Mouse (Mus musculus) kidney, postnatal 0 days (tissue): Measurements from ENCODE around the gene Dlgap5. TPM values are rescaled to one million over a fixed set of nuclear protein-coding genes. Genes with fewer than 3 reads are reported as not detected.

Source experiments
- ATAC-seq: fragments of 200-750 bp; cut with Nextera tagmentation; replicated peaks from 2 replicates; pipeline ENCODE4 v1.8.0; 2017; ENCODE audit warnings: low read depth, moderate number of reproducible peaks, moderate TSS enrichment, moderate library complexity; ENCODE audit not compliant: low FRiP score
- DNase-seq: peaks from one replicate; pipeline ENCODE4 v3.0.0-alpha.2; 2016; ENCODE audit warnings: low spot score
- H3K27ac ChIP-seq: fragments of 300-500 bp; sonication (generic); 2 replicates; pipeline ENCODE4 v1.5.1; 2014; ENCODE audit warnings: mild to moderate bottlenecking
- H3K27me3 ChIP-seq: fragments of 300-500 bp; sonication (generic); 2 replicates; pipeline ENCODE4 v1.6.1; 2014; ENCODE audit warnings: low read length, mixed read lengths; ENCODE audit not compliant: insufficient read depth
- H3K36me3 ChIP-seq: fragments of 300-500 bp; sonication (generic); 2 replicates; pipeline ENCODE4 v1.6.1; 2014; ENCODE audit warnings: low read length, mixed read lengths; ENCODE audit not compliant: insufficient read depth
- H3K4me1 ChIP-seq: fragments of 300-500 bp; sonication (generic); replicated peaks from 2 replicates; pipeline ENCODE4 v1.6.1; 2014; ENCODE audit warnings: antibody characterized with exemption, low read length, mixed read lengths; ENCODE audit not compliant: insufficient read depth
- H3K4me2 ChIP-seq: fragments of 300-500 bp; sonication (generic); 2 replicates; pipeline ENCODE4 v1.6.1; 2014; ENCODE audit warnings: mild to moderate bottlenecking, low read length, moderate library complexity, mixed read lengths
- H3K4me3 ChIP-seq: fragments of 300-500 bp; sonication (generic); replicated peaks from 2 replicates; pipeline ENCODE4 v1.5.1; 2014; ENCODE audit warnings: low read depth, low read length
- H3K9ac ChIP-seq: fragments of 300-500 bp; sonication (generic); 2 replicates; pipeline ENCODE4 v1.6.1; 2014; ENCODE audit warnings: low read depth, low read length
- H3K9me3 ChIP-seq: fragments of 300-500 bp; sonication (generic); replicated peaks from 2 replicates; pipeline ENCODE4 v1.6.1; 2016; ENCODE audit warnings: low read length, inconsistent platforms, mixed read lengths
- CTCF ChIP-seq: IDR thresholded peaks from 2 replicates; pipeline ENCODE4 v1.5.1; 2016; ENCODE audit warnings: antibody characterized with exemption, low read depth, mild to moderate bottlenecking, moderate library complexity
- WGBS: fragments of 180-500 bp; shearing (Covaris S2); extraction: QIAGEN DNeasy Blood & Tissue Kit; methylation state at CpG from one replicate; pipeline ENCODE4 v1.1.7; 2014; 5-methylcytosine and 5-hydroxymethylcytosine counted together
- polyA plus RNA-seq: library from polyadenylated mRNA; unstranded; fragments of >200 nt; fragmentation: Nextera tagmentation; extraction: Ambion mirVana; gene quantifications from 2 replicates; pipeline ENCODE4 v1.2.1, GENCODE M21; 2015

Gene Dlgap5
- polyA plus RNA-seq, 1 experiment from 2014 or later, result 12.1 TPM

- Histone ChIP-seq H3K4me2 (no peak overlapping the region), H3K27me3 (no peaks in the 10 kb centered on the region), H3K27ac (no peak overlapping the region), H3K4me1 (0 out of 2 replicates have a peak, but pooled peaks cover 9% of the 10 kb centered on the region), H3K9me3 (no peaks in the 10 kb centered on the region), H3K36me3 (no peaks in the 10 kb centered on the region), H3K9ac (no peak overlapping the region), H3K4me3 (no peak overlapping the region)
- WGBS, result 39% methylated on average over 2 of the region's 2 CpGs
- ATAC-seq (no peak), DNase-seq (no peak)
- no peak for TF ChIP-seq CTCF
Observed at GRCm38 (mm10) chr14:47421606-47422005, 3.4 kb upstream of the Dlgap5 start.

DNA sequence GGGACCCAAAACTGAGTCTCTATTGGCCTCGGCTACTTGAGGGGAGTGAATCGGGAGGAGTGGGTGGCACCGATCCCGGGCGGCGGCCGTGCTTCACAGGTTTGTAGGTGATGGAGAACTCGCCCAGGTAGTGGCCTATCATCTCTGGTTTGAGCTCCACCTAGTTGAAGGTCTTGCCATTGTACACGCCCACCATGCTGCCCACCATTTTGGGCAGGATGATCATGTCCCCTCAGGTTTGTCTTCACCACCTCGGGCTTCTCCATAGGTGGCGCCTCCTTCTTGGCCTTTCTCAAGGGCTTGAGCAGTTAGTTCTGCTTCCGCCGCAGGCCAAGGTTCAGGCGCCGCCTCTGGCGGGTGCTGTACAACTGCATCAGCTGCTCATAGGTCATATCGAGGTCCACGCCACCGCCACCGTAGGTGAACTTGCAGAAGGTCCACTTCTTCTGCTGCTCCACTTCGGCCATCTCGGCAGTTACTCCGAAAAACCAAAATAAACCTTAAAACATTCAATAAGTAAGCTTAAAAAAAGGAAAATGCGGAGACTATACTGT, 1.6 kb upstream of the Dlgap5 start:
- H3K4me1 ChIP-seq, result 0 out of 2 replicates have a peak, but pooled peaks cover 9% of the 10 kb centered on the region
- no peak overlapping the region for H3K4me3 ChIP-seq
- H3K36me3 ChIP-seq, result no peaks in the 10 kb centered on the region
- DNase-seq (no peak), ATAC-seq (no peak)
- H3K4me2 ChIP-seq, result no peak overlapping the region
- no peak for TF ChIP-seq CTCF
- no peak overlapping the region for H3K9ac ChIP-seq
- H3K27me3 ChIP-seq, result no peaks in the 10 kb centered on the region
- WGBS, result 91% methylated on average over 24 of the region's 24 CpGs
- no peak overlapping the region for H3K27ac ChIP-seq
- H3K9me3 ChIP-seq, result no peaks in the 10 kb centered on the region

GRCm38 (mm10) chr14:47419034-47419625, 923 bp upstream of the Dlgap5 start:
- no peak for DNase-seq
- Histone ChIP-seq H3K27ac (no peak overlapping the region), H3K27me3 (no peaks in the 10 kb centered on the region), H3K4me2 (peak overlapping the region; percentile 54; the same call in 1 of the 2 replicates), H3K9ac (no peak overlapping the region), H3K4me3 (no peak overlapping the region), H3K9me3 (no peaks in the 10 kb centered on the region), H3K4me1 (0 out of 2 replicates have a peak, but pooled peaks cover 9% of the 10 kb centered on the region), H3K36me3 (no peaks in the 10 kb centered on the region)
- no peak for TF ChIP-seq CTCF
- WGBS, result 69% methylated on average over 9 of the region's 9 CpGs
- ATAC-seq, result no peak

DNA sequence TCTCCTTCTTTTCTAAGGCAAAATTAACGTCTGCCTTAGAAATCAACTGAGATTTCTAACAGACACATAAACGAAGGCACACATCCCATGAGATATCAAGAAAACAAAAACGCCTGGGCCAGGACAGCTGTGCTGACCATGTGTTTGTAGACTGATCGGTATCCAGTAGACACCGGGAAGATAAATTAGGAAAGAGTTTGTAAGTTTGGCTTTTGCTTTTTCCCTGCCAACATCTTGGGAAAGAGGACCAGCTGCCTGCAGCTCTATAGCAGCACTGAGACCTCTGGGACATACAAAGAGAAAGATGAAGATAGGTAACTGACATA, 422 bp upstream of the Dlgap5 start:
- WGBS, result 22% methylated on average over 5 of the region's 5 CpGs
- Histone ChIP-seq H3K27me3 (no peaks in the 10 kb centered on the region), H3K9ac (peak overlapping the region; percentile 31; the same call in 1 of the 2 replicates), H3K9me3 (no peaks in the 10 kb centered on the region), H3K36me3 (no peaks in the 10 kb centered on the region), H3K4me3 (peak overlapping the region; percentile 40), H3K4me2 (peak overlapping the region; percentile 54), H3K4me1 (0 out of 2 replicates have a peak, but pooled peaks cover 9% of the 10 kb centered on the region), H3K27ac (no peak overlapping the region)
- DNase-seq (peak; percentile 14), ATAC-seq (no peak)
- TF ChIP-seq CTCF, result no peak

GRCm38 (mm10) chr14:47417346-47417745, 861 bp downstream of the Dlgap5 start:
- no peaks in the 10 kb centered on the region for H3K9me3 ChIP-seq
- TF ChIP-seq CTCF, result no peak
- H3K4me2 ChIP-seq, result peak overlapping the region; percentile 54
- 0 out of 2 replicates have a peak, but pooled peaks cover 9% of the 10 kb centered on the region for H3K4me1 ChIP-seq
- ATAC-seq (peak; percentile 19; the same call in 1 of the 2 replicates), DNase-seq (peak; percentile 5)
- peaks cover 3% of the 10 kb centered on the region; the same call in 1 of the 2 replicates for H3K36me3 ChIP-seq
- H3K9ac ChIP-seq, result no peak overlapping the region
- H3K4me3 ChIP-seq, result peak overlapping the region; percentile 40
- no peaks in the 10 kb centered on the region for H3K27me3 ChIP-seq
- WGBS, result 20% methylated on average over 3 of the region's 3 CpGs
- H3K27ac ChIP-seq, result no peak overlapping the region

DNA sequence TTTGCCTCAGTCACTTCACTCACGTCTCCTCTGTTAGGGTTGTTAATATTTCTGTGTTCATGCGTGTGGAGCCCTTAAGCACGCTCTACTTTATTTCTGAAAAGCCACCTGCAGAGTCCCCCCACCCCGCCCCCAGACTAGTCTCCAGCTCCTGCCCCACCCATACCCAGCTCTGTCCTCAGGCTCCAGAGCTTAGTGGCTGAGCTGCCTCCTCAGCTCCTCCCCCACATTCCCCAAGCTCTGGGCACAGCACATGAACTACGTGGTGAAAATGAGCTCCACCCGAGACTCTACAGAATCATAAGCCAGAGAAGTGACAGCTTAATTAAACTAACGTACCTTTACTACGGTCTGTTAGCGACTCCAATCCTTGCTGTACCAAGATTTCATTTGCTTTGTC, 12.2 kb downstream of the Dlgap5 start:
- no peak for ATAC-seq
- Histone ChIP-seq H3K4me3 (no peak overlapping the region), H3K9ac (no peak overlapping the region), H3K9me3 (no peaks in the 10 kb centered on the region), H3K4me1 (no peaks in the 10 kb centered on the region), H3K4me2 (no peak overlapping the region), H3K36me3 (peaks cover 52% of the 10 kb centered on the region), H3K27me3 (no peaks in the 10 kb centered on the region), H3K27ac (no peak overlapping the region)
- TF ChIP-seq CTCF, result no peak
- no peak for DNase-seq
- 79% methylated on average over 9 of the region's 9 CpGs for WGBS

- Histone ChIP-seq H3K27me3 (no peaks in the 10 kb centered on the region), H3K9ac (no peak overlapping the region), H3K4me2 (no peak overlapping the region), H3K36me3 (peaks cover 38% of the 10 kb centered on the region), H3K4me1 (no peaks in the 10 kb centered on the region), H3K27ac (no peak overlapping the region), H3K9me3 (no peaks in the 10 kb centered on the region), H3K4me3 (no peak overlapping the region)
- ATAC-seq (no peak), DNase-seq (no peak)
- TF ChIP-seq CTCF, result no peak
- 96% methylated on average over 8 of the region's 8 CpGs for WGBS
Observed at GRCm38 (mm10) chr14:47402735-47403134, 15.5 kb downstream of the Dlgap5 start.
